Mouse (Mus musculus) adrenal gland, postnatal 4 days (tissue): ENCODE measurements at regions not wholly inside any gene's neighbourhood (a gene's known extent, or its start where the extent isn't known, plus 50 kb on each side); places are given as distances from the start of the nearest gene placed in this dataset.

ENCODE experiments used
- DNase-seq, 2 experiments: peaks; one replicate each; pipeline ENCODE4 v3.0.0; 2021 to 2022; ENCODE audit warnings: low spot score in 2 of 2, mixed read lengths in 2 of 2

DNA sequence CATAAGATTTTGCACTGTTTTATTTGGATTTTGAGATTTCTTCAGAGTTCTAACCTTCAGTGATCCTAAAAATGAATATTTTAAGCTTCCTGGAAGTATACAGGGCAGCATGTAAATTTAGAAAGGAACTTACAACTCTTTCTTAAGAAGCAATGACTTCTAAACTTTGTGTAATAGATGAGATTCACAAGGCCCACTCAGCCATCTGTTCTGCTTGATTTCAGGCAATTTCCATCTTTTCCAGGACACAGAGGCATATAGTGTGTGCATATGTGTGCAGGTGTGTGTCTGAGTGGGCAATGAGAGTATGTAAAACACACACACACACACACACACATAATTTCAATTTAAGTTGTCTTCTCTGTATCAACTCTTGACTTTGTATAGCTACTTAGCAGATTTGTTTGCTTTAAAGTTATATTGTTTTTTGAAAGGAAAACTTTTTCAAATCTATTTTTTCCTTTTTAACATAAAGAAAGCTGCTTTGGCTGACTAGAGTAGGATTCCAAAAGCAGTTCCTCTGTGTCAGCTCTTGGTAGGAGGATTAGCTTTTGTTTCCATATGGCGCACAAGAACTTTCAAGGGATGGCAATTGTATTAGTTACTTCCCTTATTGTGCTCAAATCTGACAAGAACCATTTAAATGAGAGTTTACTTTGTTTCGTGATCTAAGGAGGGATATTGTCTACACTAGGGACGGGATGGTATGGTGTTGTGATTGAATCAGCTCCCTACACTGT lies 387.6 kb downstream of the D3Ertd751e start:
- no peak for DNase-seq

DNA sequence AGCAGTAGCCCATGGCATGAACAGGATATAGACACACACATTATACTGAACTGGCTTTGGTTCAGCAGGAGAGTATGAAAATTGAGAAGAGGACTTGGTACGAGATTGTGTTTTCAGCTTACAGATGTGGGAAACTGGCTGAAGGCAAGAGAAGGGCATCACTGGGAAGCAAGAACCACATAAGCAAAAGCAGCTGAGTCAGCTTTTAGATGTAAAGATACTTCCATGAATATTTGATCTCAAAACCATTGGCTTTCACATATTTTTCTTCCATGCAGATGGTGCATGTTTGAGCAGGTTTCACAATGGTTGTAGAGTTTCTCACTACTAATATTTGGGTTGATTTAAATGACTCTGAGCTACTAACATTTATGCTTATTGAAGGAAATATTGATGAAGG lies 389.9 kb downstream of the D3Ertd751e start:
- no peak for DNase-seq

DNA sequence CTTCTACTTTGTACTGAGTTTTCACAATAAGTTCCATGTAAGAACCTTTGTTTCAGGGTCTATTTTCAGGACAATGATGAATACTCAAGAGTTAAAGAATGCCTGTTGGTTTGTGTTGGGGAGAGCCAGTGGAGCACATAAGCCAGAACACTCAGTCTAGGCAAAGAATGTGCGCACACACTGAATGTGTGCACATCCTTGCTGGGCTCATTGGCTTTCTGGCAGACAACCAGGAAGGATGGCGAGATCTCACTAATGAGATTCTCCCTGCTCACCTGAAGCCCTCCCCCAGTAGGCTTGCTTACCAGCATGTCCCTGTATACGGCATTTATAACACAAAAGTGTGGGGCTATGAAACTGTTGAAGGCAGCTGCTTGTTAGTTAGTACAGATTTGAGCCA lies 411.0 kb downstream of the D3Ertd751e start:
- no peak for DNase-seq

DNA sequence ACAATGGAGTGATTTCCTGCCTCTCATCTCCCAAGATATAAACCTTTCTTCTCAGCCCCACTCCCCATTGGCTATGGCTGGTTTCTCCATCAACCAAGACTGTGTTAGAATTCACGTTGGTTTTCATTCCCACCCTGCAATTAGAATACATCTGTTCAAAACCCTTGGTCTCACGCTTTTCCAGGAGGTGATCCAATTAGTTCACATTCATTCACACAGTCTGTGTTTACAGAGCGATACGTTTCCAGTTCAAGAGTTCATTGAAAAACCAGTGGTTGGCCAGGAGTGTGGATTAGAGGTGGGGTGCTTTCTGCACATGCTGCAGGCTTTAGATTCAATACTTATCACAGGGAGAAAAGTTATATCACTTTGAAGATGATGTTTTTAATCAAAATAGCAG lies 412.5 kb downstream of the D3Ertd751e start:
- DNase-seq: no peak

DNA sequence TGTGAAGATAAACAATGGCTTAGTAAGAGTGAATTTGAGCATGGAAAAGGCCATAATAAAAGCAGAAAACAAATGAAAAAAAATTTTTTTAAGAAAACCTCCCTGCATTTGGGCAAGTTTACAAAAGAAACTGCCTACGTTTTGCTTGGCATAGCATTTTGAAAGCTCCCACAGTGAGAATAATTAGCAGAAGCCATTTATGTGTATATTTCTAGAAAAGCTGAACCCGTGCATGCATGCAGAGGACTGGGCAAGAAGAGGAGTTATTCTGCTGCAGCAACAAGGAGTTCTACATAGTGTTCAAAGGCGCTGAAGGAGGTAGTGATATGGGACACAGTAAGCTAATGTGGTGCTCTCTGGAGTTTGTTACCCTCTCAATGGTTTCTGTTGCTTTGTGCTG lies 421.3 kb downstream of the D3Ertd751e start:
- no peak for DNase-seq

DNA sequence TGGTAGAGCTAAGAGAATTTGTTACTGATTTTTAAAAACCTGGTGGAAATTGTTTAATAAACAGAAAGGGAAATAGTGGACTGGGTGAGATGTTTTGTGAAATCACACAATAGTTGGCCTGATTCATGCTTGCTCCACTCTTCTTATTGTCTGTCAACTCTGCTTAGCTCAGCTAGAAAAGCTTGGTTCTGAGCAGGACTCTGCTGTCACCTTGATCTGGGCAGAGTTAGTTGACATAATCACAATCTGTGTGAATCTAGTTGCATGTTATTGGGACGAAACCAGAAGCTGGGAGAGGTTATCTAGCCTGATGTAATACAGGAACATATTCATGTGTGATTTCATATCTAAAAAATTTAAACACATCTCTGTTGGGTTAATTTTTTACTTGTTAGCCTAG lies 456.8 kb downstream of the D3Ertd751e start:
- DNase-seq: no peak

DNA sequence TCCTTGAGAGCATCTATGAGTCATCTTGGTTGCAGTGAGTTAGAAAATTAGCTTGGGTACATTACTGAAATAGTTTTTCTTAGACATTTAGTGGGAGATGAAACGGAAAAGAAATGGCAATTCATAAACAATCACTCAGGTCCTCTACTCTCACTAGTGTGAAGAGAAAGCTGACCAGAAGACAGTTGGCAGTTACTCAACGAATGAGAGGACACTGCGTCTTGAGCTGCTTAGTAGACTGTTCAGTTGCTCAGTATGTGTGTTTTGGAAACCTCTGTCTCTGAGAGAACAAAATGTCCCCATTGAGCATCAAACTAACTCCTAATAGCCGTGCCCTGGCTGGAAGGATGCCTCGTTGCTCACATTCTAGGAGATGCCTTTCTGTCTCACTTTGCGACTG lies 459.0 kb downstream of the D3Ertd751e start:
- no peak for DNase-seq

DNA sequence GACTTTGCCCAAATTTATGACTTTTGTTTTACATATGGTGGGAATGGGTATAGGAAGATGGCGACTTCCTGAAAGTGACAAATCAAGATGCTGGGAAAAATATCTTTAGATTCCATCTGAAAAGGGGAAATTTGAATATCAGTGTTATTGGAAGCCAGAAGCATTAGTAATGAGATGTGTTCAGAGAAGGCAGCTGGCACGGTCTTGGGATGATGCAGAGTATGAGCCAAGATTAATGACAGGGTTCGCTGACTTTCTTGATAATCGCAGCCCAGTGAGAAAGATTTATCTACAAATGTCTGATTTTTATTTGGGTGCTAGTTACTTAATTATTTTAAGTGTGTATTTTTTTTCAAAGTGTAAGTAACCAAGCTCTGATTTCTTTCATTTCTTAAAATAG lies 463.2 kb downstream of the D3Ertd751e start:
- DNase-seq: no peak

DNA sequence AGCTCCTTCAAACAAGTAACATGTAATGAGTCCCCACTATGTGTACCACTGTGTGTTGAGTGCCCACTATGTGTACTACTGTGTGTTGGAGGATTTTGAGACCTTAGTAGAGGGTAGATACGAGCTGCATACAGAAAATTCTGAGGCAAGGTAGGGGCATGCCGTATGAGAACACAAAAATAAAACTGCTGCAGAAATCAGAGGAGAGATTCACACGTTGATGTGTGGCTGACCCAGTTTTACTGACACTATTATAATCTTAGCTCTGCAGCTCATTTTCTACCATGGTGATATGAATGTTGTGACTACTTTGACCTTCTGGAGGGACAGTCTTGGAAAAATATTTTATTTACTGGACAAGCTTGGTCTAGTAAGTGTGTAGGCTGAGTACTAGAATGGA lies 469.0 kb downstream of the D3Ertd751e start:
- DNase-seq: no peak

DNA sequence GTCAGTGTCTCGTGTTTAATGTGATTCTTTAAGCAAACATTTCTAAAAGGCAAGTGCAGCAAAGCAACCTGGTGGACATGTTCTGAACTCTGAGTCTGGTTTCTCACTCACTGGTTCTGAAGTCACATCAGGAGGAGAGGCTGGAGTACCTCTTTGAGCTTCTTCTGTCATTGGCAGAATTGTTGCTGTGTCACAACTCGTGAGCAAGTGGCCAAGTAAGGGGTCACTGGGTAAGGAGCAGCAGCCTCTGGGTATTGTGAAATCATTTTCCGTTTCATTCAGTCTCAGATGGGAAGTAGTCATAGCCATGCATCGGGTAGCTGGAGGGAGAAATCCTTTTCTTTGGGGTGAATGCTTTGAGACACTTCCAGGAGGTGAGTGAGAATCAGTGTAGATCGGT lies 470.0 kb downstream of the D3Ertd751e start:
- no peak for DNase-seq

DNA sequence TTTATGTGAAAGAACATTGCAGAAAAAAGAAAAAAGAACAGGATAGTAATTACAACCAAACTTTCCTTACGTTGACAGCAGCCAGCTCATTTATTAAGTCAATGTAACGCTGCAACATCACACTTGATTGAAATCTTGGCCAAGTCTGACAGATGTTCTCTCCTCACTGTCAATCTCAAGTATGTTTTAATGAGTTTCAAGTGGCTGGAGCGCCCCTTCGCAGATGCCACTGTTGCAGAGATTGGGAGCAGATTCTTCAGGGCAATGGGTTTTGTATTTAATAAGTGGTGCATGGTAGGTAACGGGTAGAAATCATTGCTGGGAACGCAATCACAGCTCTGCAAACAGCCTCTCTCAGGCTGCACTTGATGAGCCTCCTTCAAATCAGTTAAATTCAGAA lies 470.8 kb downstream of the D3Ertd751e start:
- DNase-seq: no peak

DNA sequence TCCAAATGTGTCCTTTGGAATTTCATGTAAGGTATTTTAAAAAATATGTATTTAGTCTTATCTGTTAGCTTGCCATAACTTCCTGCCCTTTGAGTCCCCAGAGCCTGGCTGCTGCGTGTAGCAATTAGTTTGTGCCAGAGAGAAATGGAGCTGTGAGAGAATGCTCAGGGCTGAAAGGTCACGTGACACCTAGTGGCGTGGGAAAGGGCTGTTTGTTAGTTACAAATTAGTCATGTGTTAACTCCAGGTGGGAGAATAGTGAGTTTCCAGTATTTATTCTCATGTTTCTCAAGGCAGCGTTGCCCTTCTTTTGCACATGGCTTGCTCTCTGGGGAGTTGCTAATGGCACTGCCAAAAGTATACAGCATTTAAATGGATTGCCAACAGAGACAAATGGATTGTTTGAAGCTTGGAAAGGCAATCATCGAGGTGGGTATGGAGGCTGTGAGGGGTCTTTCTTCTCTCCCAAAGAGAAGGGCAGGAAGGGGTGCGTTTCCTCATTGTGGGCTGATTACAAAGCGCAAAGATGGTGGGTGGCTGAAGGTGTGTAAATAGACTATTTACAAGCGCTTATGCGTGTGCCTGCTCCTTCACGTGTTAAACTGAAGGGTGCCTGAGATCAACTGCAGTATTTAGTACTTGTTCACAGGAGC lies 472.3 kb downstream of the D3Ertd751e start:
- no peak for DNase-seq

DNA sequence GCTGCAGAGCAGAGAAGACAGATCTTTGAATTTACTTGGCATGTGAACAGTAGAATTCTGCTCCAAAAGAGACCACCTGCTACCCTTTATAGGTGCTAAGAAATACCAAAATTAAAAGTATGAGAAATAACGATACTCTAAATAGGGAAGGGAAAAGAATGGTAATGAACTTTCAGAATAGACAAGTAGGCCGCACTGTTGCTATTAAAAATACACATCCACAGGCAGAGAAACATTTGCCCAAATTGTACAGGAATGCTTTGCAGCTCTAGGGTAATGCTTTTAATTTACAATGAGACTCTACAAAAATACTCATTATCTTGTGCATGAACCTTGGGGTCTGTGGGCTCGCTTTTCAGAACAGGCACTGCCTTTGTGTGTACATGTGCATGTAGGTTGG lies 476.3 kb downstream of the D3Ertd751e start:
- no peak for DNase-seq

DNA sequence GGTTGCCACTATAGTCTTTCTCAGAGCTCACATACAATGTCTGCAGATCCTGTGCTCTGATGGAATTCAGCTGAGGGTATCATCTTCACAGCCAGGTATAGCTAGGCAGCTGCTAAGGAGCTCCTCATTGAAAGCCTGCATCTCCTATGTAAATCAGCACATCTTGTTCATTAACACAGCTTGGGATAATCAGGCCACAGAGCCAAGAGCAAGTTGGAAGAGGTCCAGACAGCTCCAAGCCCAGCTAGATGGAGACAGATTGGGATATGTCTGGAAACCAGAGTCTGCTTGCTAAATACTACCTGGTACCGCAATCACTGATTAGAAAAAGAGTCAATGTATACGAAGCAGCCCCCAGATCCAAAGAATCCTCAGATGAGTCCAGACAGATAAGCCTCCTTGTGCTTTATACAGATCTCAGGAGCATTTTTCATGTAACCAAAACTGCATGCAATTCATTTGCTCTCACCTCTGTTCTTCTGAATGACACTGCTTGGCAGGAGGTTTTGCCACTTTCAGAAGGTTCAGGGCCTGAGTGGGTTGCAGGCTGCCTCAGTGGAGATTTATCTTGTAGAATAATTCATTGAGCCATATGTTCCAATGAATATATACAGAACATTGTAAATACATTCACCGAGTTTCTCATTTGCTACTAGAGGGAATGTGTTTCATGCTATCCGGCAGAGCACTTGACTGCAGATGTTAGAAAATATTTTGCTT lies 485.4 kb downstream of the D3Ertd751e start:
- no peak for DNase-seq

DNA sequence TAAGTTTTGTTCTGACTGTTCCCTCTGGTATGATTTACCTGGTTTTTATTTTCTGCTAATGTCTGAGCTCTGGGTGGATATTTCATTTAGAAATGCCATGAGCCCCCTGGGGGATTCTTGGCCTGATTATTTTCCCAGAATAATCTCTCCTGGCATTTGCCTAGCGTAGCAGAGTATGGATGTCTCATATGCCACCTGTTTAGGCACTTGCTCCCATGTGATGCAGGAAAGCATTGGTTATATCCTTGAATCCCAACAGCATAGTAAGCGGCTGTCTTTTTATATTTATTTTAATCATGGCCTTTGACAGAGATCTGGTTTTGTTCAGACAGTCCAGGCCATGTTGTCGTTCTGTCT lies 486.0 kb downstream of the D3Ertd751e start:
- DNase-seq: no peak

DNA sequence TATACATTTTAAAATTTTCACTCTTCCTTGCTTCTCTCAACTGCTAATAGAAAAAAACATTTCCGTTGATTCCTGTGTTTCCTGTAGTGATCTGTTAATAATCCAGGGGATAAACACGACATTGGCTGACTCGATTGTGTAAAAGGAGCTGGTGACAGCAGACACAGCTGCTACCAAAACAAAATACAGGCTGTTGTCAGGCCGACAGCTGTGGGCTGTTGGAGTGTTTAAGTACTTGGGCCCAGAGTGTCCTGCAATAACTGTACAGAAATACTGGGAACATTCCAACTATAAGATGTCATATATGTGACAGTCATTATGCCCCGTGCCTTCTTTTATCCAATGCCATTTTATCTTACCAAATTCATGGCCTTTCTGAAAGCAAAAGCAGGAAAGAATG lies 489.9 kb downstream of the D3Ertd751e start:
- DNase-seq: no peak

DNA sequence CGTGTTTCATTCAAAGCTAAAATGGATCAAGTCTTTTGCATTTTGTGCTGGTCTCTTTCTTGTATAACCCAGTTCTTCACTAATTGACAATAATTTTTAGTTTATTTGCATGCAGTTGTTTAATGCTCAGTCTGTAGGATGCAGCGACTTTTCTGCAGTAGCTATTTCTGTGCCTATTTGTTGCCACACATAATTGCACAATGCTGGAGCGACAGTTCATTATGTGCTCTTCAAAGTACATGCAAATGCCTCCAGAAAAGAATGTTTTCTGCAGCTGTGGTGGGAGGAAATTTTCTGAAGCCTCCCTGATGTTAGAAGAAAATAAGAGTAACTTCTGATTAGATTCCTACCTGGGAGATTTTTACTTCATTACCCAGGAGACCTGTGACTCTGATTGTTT lies 491.3 kb downstream of the D3Ertd751e start:
- no peak for DNase-seq

DNA sequence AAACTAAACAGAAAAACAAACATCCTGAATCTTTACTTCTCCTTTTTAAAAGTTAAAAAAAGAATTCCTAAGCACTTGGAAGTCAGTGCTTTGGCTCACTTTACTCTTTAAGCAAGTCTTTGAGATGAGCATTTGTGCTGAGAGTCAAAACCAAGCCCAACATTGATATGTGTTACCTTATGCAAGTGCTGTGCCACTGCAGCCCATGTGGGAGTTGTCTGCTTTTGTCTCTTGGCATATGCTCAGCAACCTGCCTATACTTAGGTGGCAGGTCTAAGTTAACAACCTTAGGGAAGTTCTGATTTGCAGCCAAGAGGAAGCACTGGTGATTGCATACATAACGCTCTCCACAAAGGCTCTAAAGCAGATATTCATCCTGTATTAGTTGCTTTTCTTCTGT lies 493.1 kb downstream of the D3Ertd751e start:
- no peak for DNase-seq
